Mouse (Mus musculus) embryonic facial prominence, embryonic 15.5 days (tissue): ENCODE results near the gene Tbc1d4. TPM values are rescaled to one million over a fixed set of nuclear protein-coding genes. Genes with fewer than 3 reads are reported as not detected.

Source experiments
- ATAC-seq: fragments of 200-750 bp; cut with Nextera tagmentation; 2 replicates; pipeline ENCODE4 v1.8.0; 2017; ENCODE audit warnings: low read depth, moderate TSS enrichment; ENCODE audit not compliant: insufficient number of reproducible peaks, low FRiP score, low TSS enrichment
- H3K27ac ChIP-seq: fragments of 300-500 bp; sonication (generic); replicated peaks from 2 replicates; pipeline ENCODE4 v1.5.1; 2015; ENCODE audit warnings: mild to moderate bottlenecking, inconsistent platforms
- H3K27me3 ChIP-seq: fragments of 300-500 bp; sonication (generic); 2 replicates; pipeline ENCODE4 v1.6.1; 2015; ENCODE audit warnings: inconsistent platforms
- H3K36me3 ChIP-seq: fragments of 300-500 bp; sonication (generic); 2 replicates; pipeline ENCODE4 v1.6.1; 2015; ENCODE audit warnings: mild to moderate bottlenecking, inconsistent platforms
- H3K4me1 ChIP-seq: fragments of 300-500 bp; sonication (generic); 2 replicates; pipeline ENCODE4 v1.6.1; 2015; ENCODE audit warnings: inconsistent platforms
- H3K4me2 ChIP-seq: fragments of 300-500 bp; sonication (generic); replicated peaks from 2 replicates; pipeline ENCODE4 v1.6.1; 2015; ENCODE audit warnings: mild to moderate bottlenecking, inconsistent platforms
- H3K4me3 ChIP-seq: fragments of 300-500 bp; sonication (generic); replicated peaks from 2 replicates; pipeline ENCODE4 v1.5.1; 2015; ENCODE audit warnings: mild to moderate bottlenecking, inconsistent platforms
- H3K9ac ChIP-seq: fragments of 300-500 bp; sonication (generic); 2 replicates; pipeline ENCODE4 v1.6.1; 2015; ENCODE audit warnings: inconsistent platforms
- H3K9me3 ChIP-seq: fragments of 300-500 bp; sonication (generic); replicated peaks from 2 replicates; pipeline ENCODE4 v1.6.1; 2016; ENCODE audit warnings: inconsistent platforms
- whole genome bisulfite sequencing: fragments of 180-500 bp; shearing (Covaris S2); methylation state at CpG from one replicate; pipeline ENCODE4 v1.1.7; 2015; 5-methylcytosine and 5-hydroxymethylcytosine counted together
- polyA plus RNA-seq: library from polyadenylated mRNA; unstranded; fragments of >200 nt; fragmentation: Nextera tagmentation; extraction: Ambion mirVana; gene quantifications from 2 replicates; pipeline ENCODE4 v1.2.1, GENCODE M21; 2015

Tbc1d4 gene
- polyA plus RNA-seq, 1 experiment from 2014 or later, result 15.1 TPM

DNA sequence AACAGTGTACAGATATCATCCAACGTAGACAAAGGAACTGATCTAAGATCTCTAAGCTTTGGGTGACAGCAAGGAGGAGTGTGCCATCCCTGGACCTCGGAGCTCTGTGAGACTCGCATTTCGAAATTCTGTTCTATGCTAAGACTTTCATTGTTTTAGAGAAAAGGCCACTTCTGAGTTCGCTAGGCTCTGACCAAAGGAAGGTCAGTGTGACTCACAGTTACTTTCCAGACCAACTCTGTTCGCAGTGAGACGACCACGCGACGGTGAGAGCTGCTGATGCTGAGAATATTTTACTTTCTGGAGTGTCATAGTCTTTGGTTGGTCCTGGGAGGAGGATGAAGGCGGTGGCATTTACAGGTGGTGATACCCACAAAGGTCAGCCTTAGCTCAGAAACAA lies 142.5 kb downstream of the Tbc1d4 start:
- WGBS, result 90% methylated on average over 11 of the region's 11 CpGs
- Histone ChIP-seq H3K27me3 (no peaks in the 10 kb centered on the region), H3K4me1 (no peaks in the 10 kb centered on the region), H3K9ac (no peak overlapping the region), H3K36me3 (no peaks in the 10 kb centered on the region), H3K4me2 (no peak overlapping the region), H3K4me3 (no peak overlapping the region), H3K27ac (no peak overlapping the region), H3K9me3 (no peaks in the 10 kb centered on the region)
- ATAC-seq, result no peak

- Histone ChIP-seq H3K9ac (no peak overlapping the region), H3K36me3 (no peaks in the 10 kb centered on the region), H3K4me2 (no peak overlapping the region), H3K4me3 (no peak overlapping the region), H3K4me1 (no peaks in the 10 kb centered on the region), H3K27ac (no peak overlapping the region), H3K9me3 (no peaks in the 10 kb centered on the region), H3K27me3 (no peaks in the 10 kb centered on the region)
- 65% methylated on average over 3 of the region's 3 CpGs for WGBS
- ATAC-seq, result no peak
These were observed 143.1 kb downstream of the Tbc1d4 start for GRCm38 (mm10) chr14:101465893-101466292.

- 22% methylated on average over 6 of the region's 6 CpGs for WGBS
- Histone ChIP-seq H3K9ac (no peak overlapping the region), H3K9me3 (no peaks in the 10 kb centered on the region), H3K4me2 (no peak overlapping the region), H3K27ac (no peak overlapping the region), H3K4me3 (no peak overlapping the region), H3K36me3 (no peaks in the 10 kb centered on the region), H3K27me3 (no peaks in the 10 kb centered on the region), H3K4me1 (no peaks in the 10 kb centered on the region)
- no peak for ATAC-seq
These were observed 148.2 kb downstream of the Tbc1d4 start for GRCm38 (mm10) chr14:101460768-101461167.

GRCm38 (mm10) chr14:101452915-101453314 lies 156.1 kb downstream of the Tbc1d4 start:
- H3K4me2 ChIP-seq, result no peak overlapping the region
- no peaks in the 10 kb centered on the region for H3K27me3 ChIP-seq
- no peak for ATAC-seq
- no peaks in the 10 kb centered on the region for H3K4me1 ChIP-seq
- H3K27ac ChIP-seq, result no peak overlapping the region
- 69% methylated on average over 6 of the region's 6 CpGs for WGBS
- H3K9me3 ChIP-seq, result no peaks in the 10 kb centered on the region
- no peak overlapping the region for H3K9ac ChIP-seq
- 0 out of 2 replicates have a peak, but pooled peaks cover 7% of the 10 kb centered on the region for H3K36me3 ChIP-seq
- no peak overlapping the region for H3K4me3 ChIP-seq

DNA sequence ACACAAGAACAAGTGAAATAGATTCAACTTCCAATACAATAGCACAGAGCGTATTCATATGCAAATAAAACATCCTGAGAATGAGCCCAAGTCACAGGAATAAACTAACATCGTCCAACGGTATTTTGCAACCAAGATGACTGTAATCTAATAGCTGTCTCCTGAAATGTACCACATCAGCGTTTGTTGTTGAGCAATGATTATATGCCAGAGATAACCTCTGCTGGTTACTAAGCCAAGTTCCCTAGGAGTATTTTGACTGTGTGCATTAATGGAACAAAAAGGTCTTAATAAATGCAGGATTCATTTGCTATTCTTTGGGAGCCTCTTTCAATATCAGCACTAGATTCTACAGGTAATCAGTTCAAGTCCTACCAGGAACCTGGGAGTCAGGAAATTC lies 161.1 kb downstream of the Tbc1d4 start:
- Histone ChIP-seq H3K4me1 (no peaks in the 10 kb centered on the region), H3K4me2 (no peak overlapping the region), H3K36me3 (peaks cover 7% of the 10 kb centered on the region; the same call in 1 of the 2 replicates), H3K9me3 (no peaks in the 10 kb centered on the region), H3K27me3 (no peaks in the 10 kb centered on the region), H3K9ac (no peak overlapping the region), H3K27ac (no peak overlapping the region), H3K4me3 (no peak overlapping the region)
- no peak for ATAC-seq
- WGBS, result 84% methylated on average over 4 of the region's 4 CpGs

DNA sequence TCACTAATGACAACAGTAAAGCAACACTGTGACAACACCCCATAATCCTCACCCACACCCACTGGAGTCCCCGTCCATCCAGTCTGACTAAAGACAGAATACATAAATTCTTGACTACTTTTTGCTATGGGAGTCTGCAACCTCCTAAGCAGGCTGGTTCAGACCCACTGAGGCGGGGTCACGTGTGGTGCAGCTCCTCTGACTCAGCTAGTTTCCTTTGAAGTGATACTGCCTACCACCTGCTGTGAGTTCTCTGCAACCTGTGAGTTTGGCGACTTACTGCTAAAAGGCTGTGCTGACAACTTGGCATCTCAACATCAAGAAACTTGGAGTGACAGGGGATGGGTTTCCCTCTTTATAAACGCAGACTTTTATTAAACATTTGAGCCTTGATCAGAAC lies 163.8 kb downstream of the Tbc1d4 start:
- no peaks in the 10 kb centered on the region for H3K27me3 ChIP-seq

DNA sequence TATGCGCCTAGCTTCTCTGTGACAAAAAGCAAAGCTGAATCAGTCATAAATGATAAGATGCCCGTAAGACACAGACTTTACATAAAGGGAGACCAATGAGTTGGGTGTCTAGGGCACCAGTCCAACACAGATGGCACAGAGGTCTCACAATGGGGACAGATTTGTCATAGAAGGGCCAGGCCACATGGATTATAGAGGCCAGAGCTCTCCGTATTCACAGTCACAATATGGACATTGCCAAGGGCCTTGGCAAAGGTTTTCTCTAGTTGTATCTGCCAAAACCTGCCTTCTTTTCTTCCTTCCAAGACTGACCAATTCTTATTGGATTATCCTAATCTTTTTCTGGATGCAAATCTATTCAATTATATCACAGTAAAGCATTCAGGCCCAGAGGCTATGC lies 171.1 kb downstream of the Tbc1d4 start:
- Histone ChIP-seq H3K36me3 (no peaks in the 10 kb centered on the region), H3K27ac (no peak overlapping the region), H3K4me3 (no peak overlapping the region), H3K4me1 (no peaks in the 10 kb centered on the region), H3K4me2 (no peak overlapping the region), H3K9ac (no peak overlapping the region), H3K27me3 (no peaks in the 10 kb centered on the region), H3K9me3 (no peaks in the 10 kb centered on the region)
- ATAC-seq, result no peak
- WGBS, result 89% methylated on average over 3 of the region's 3 CpGs

More for the DNA sequence above, 163.8 kb downstream of the Tbc1d4 start:
- no peak overlapping the region for H3K9ac ChIP-seq
- no peak overlapping the region for H3K27ac ChIP-seq
- ATAC-seq, result no peak
- no peak overlapping the region for H3K4me3 ChIP-seq
- H3K9me3 ChIP-seq, result no peaks in the 10 kb centered on the region
- no peaks in the 10 kb centered on the region for H3K4me1 ChIP-seq
- 66% methylated on average over 5 of the region's 5 CpGs for WGBS
- H3K36me3 ChIP-seq, result no peaks in the 10 kb centered on the region; the same call in 1 of the 2 replicates
- no peak overlapping the region for H3K4me2 ChIP-seq

- no peaks in the 10 kb centered on the region for H3K36me3 ChIP-seq
- no peak overlapping the region for H3K9ac ChIP-seq
- no peaks in the 10 kb centered on the region for H3K4me1 ChIP-seq
- no peak overlapping the region for H3K4me3 ChIP-seq
- 70% methylated on average over 5 of the region's 5 CpGs for WGBS
- H3K27me3 ChIP-seq, result no peaks in the 10 kb centered on the region
- H3K27ac ChIP-seq, result no peak overlapping the region
- ATAC-seq, result no peak
- H3K9me3 ChIP-seq, result no peaks in the 10 kb centered on the region
- no peak overlapping the region for H3K4me2 ChIP-seq
These were observed 178.5 kb downstream of the Tbc1d4 start for GRCm38 (mm10) chr14:101430536-101430935.

DNA sequence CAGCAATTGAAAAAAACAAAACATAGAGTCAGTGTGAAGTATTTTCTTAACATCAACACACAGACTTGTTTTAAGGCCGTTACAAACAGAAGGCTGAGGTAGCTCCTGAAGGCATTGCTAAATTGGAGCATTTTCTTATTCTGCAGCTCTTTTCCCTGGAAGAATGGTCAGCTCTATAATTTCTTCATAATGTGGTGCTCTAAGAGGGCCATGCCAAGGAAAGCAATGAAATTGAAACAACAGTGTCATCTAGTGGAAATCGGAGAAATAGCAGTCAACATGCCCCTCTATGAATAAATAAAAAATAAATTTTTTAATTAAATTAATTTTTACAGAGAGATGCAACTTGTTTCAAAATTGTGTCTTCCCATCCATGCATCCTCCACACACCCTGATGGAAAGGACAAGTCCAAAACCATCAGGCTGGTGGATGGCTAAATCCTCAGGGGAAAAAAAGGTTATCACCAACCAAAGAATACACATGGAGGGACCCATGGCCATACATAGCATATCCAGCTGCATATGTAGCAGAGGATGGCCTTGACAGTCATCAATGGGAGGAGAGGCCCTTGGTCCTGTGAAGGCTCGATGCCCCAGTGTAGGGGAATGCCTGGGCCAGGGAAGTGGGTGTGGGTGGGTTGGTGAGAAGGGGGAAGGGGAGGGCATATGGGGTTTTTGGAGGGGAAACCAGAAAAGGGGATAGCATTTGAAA lies 180.0 kb downstream of the Tbc1d4 start:
- no peaks in the 10 kb centered on the region for H3K4me1 ChIP-seq
- H3K9ac ChIP-seq, result no peak overlapping the region
- no peaks in the 10 kb centered on the region for H3K27me3 ChIP-seq
- no peak for ATAC-seq
- 33% methylated on average over 3 of the region's 3 CpGs for WGBS
- H3K4me3 ChIP-seq, result no peak overlapping the region
- no peaks in the 10 kb centered on the region for H3K9me3 ChIP-seq
- no peaks in the 10 kb centered on the region for H3K36me3 ChIP-seq
- no peak overlapping the region for H3K4me2 ChIP-seq
- H3K27ac ChIP-seq, result no peak overlapping the region

- no peaks in the 10 kb centered on the region for H3K27me3 ChIP-seq
- H3K4me3 ChIP-seq, result no peak overlapping the region
- WGBS, result 69% methylated on average over 2 of the region's 2 CpGs
- H3K36me3 ChIP-seq, result no peaks in the 10 kb centered on the region
- no peak overlapping the region for H3K4me2 ChIP-seq
- no peaks in the 10 kb centered on the region for H3K4me1 ChIP-seq
- no peak for ATAC-seq
- no peaks in the 10 kb centered on the region for H3K9me3 ChIP-seq
- H3K27ac ChIP-seq, result no peak overlapping the region
- H3K9ac ChIP-seq, result no peak overlapping the region
These were observed 191.3 kb downstream of the Tbc1d4 start for GRCm38 (mm10) chr14:101417679-101418078.
